Mouse (Mus musculus): ENCODE data around the gene Tmco4. TPM values are rescaled to one million over a fixed set of nuclear protein-coding genes. Genes with fewer than 3 reads are reported as not detected.

The Tmco4 gene
- polyA plus RNA-seq, 1 experiment from 2014 or later: 12.7 TPM

GRCm38 (mm10) chr4:139068287-139068686, 95.6 kb downstream of the Tmco4 start:
- Histone ChIP-seq H3K9me3 (replicated peaks; ENCODE audit: control insufficient read depth, low read length) (no peaks in the 10 kb centered on the region), H3K36me3 (ENCODE audit: control insufficient read depth, insufficient read depth, low read length) (no peaks in the 10 kb centered on the region), H3K4me2 (ENCODE audit: low read depth, low read length) (no peak overlapping the region), H3K27ac (ENCODE audit: low read length) (no peak overlapping the region), H3K4me3 (replicated peaks; ENCODE audit: low read length) (no peak overlapping the region), H3K4me1 (ENCODE audit: control insufficient read depth, insufficient read depth, low read length) (no peaks in the 10 kb centered on the region), H3K27me3 (ENCODE audit: control insufficient read depth, insufficient read depth, low read length) (peaks cover 9% of the 10 kb centered on the region), H3K9ac (ENCODE audit: low read length) (no peak overlapping the region)
- ATAC-seq (ENCODE audit: insufficient read depth, low FRiP score): no peak
- 29% methylated on average over 4 of the region's 4 CpGs for WGBS

- Histone ChIP-seq H3K4me3 (replicated peaks; ENCODE audit: low read length) (no peak overlapping the region), H3K27ac (ENCODE audit: low read length) (no peak overlapping the region), H3K36me3 (ENCODE audit: control insufficient read depth, insufficient read depth, low read length) (no peaks in the 10 kb centered on the region), H3K9ac (ENCODE audit: low read length) (no peak overlapping the region), H3K27me3 (ENCODE audit: control insufficient read depth, insufficient read depth, low read length) (peaks cover 46% of the 10 kb centered on the region), H3K9me3 (replicated peaks; ENCODE audit: control insufficient read depth, low read length) (no peaks in the 10 kb centered on the region), H3K4me2 (ENCODE audit: low read depth, low read length) (peak overlapping the region; percentile 93), H3K4me1 (ENCODE audit: control insufficient read depth, insufficient read depth, low read length) (peaks cover 11% of the 10 kb centered on the region)
- 23% methylated on average over 29 of the region's 29 CpGs for WGBS
- ATAC-seq (ENCODE audit: insufficient read depth, low FRiP score): no peak
These were observed 101.4 kb downstream of the Tmco4 start for GRCm38 (mm10) chr4:139074060-139074459.

- H3K4me2 ChIP-seq (ENCODE audit: low read depth, low read length): peak within 1 kb of the TSS; percentile 93
- H3K9ac ChIP-seq (ENCODE audit: low read length): peak within 1 kb of the TSS; percentile 67
- peaks cover 11% of the 10 kb centered on the region for H3K4me1 ChIP-seq (ENCODE audit: control insufficient read depth, insufficient read depth, low read length)
- no peak for ATAC-seq (ENCODE audit: insufficient read depth, low FRiP score)
- WGBS: under 1% methylated on average over 69 of the region's 77 CpGs
- H3K27me3 ChIP-seq (ENCODE audit: control insufficient read depth, insufficient read depth, low read length): peaks cover 46% of the 10 kb centered on the region
- no peaks in the 10 kb centered on the region for H3K9me3 ChIP-seq (replicated peaks; ENCODE audit: control insufficient read depth, low read length)
- H3K4me3 ChIP-seq (replicated peaks; ENCODE audit: low read length): peak within 1 kb of the TSS; percentile 53
- no peak within 1 kb of the TSS for H3K27ac ChIP-seq (ENCODE audit: low read length)
- H3K36me3 ChIP-seq (ENCODE audit: control insufficient read depth, insufficient read depth, low read length): no peaks in the 10 kb centered on the region
These were observed 102.5 kb downstream of the Tmco4 start, which contains the start of gene Htr6 for GRCm38 (mm10) chr4:139075041-139075711. Gene Htr6, minus strand, starts transcription at chr4:139075570.

- ATAC-seq (ENCODE audit: insufficient read depth, low FRiP score): no peak
- H3K36me3 ChIP-seq (ENCODE audit: control insufficient read depth, insufficient read depth, low read length): no peaks in the 10 kb centered on the region
- H3K27me3 ChIP-seq (ENCODE audit: control insufficient read depth, insufficient read depth, low read length): peaks cover 46% of the 10 kb centered on the region
- no peak overlapping the region for H3K9ac ChIP-seq (ENCODE audit: low read length)
- no peaks in the 10 kb centered on the region for H3K9me3 ChIP-seq (replicated peaks; ENCODE audit: control insufficient read depth, low read length)
- peaks cover 11% of the 10 kb centered on the region for H3K4me1 ChIP-seq (ENCODE audit: control insufficient read depth, insufficient read depth, low read length)
- no peak overlapping the region for H3K4me3 ChIP-seq (replicated peaks; ENCODE audit: low read length)
- WGBS: 19% methylated on average over 5 of the region's 5 CpGs
- no peak overlapping the region for H3K4me2 ChIP-seq (ENCODE audit: low read depth, low read length)
- H3K27ac ChIP-seq (ENCODE audit: low read length): no peak overlapping the region
These were observed 103.2 kb downstream of the Tmco4 start for GRCm38 (mm10) chr4:139075915-139076314.

- Histone ChIP-seq H3K4me2 (ENCODE audit: low read depth, low read length) (no peak overlapping the region), H3K27ac (ENCODE audit: low read length) (no peak overlapping the region), H3K9ac (ENCODE audit: low read length) (no peak overlapping the region), H3K4me3 (replicated peaks; ENCODE audit: low read length) (no peak overlapping the region), H3K36me3 (ENCODE audit: control insufficient read depth, insufficient read depth, low read length) (no peaks in the 10 kb centered on the region), H3K9me3 (replicated peaks; ENCODE audit: control insufficient read depth, low read length) (no peaks in the 10 kb centered on the region), H3K4me1 (ENCODE audit: control insufficient read depth, insufficient read depth, low read length) (peaks cover 19% of the 10 kb centered on the region), H3K27me3 (ENCODE audit: control insufficient read depth, insufficient read depth, low read length) (peaks cover 36% of the 10 kb centered on the region)
- 40% methylated on average over 2 of the region's 2 CpGs for whole genome bisulfite sequencing
- no peak for ATAC-seq (ENCODE audit: insufficient read depth, low FRiP score)
These were observed 105.6 kb downstream of the Tmco4 start for GRCm38 (mm10) chr4:139078313-139078712.

- H3K9ac ChIP-seq (ENCODE audit: low read length): no peak overlapping the region
- H3K36me3 ChIP-seq (ENCODE audit: control insufficient read depth, insufficient read depth, low read length): no peaks in the 10 kb centered on the region
- H3K4me2 ChIP-seq (ENCODE audit: low read depth, low read length): no peak overlapping the region
- WGBS: 17% methylated on average over 4 of the region's 4 CpGs
- H3K27me3 ChIP-seq (ENCODE audit: control insufficient read depth, insufficient read depth, low read length): peaks cover 32% of the 10 kb centered on the region
- peaks cover 22% of the 10 kb centered on the region for H3K4me1 ChIP-seq (ENCODE audit: control insufficient read depth, insufficient read depth, low read length)
- H3K27ac ChIP-seq (ENCODE audit: low read length): no peak overlapping the region
- no peaks in the 10 kb centered on the region for H3K9me3 ChIP-seq (replicated peaks; ENCODE audit: control insufficient read depth, low read length)
- ATAC-seq (ENCODE audit: insufficient read depth, low FRiP score): no peak
- no peak overlapping the region for H3K4me3 ChIP-seq (replicated peaks; ENCODE audit: low read length)
These were observed 106.0 kb downstream of the Tmco4 start for GRCm38 (mm10) chr4:139078726-139079125.

GRCm38 (mm10) chr4:139079439-139079838, 106.8 kb downstream of the Tmco4 start:
- no peaks in the 10 kb centered on the region for H3K36me3 ChIP-seq (ENCODE audit: control insufficient read depth, insufficient read depth, low read length)
- WGBS: 80% methylated on average over 11 of the region's 11 CpGs

GRCm38 (mm10) chr4:139080259-139080658, 107.6 kb downstream of the Tmco4 start:
- Histone ChIP-seq H3K4me1 (ENCODE audit: control insufficient read depth, insufficient read depth, low read length) (peaks cover 14% of the 10 kb centered on the region), H3K9me3 (replicated peaks; ENCODE audit: control insufficient read depth, low read length) (no peaks in the 10 kb centered on the region), H3K36me3 (ENCODE audit: control insufficient read depth, insufficient read depth, low read length) (no peaks in the 10 kb centered on the region), H3K4me3 (replicated peaks; ENCODE audit: low read length) (no peak overlapping the region), H3K27me3 (ENCODE audit: control insufficient read depth, insufficient read depth, low read length) (peaks cover 17% of the 10 kb centered on the region), H3K27ac (ENCODE audit: low read length) (no peak overlapping the region), H3K9ac (ENCODE audit: low read length) (no peak overlapping the region), H3K4me2 (ENCODE audit: low read depth, low read length) (no peak overlapping the region)
- 91% methylated on average over 7 of the region's 7 CpGs for WGBS
- no peak for ATAC-seq (ENCODE audit: insufficient read depth, low FRiP score)

More at GRCm38 (mm10) chr4:139079439-139079838, 106.8 kb downstream of the Tmco4 start:
- H3K27me3 ChIP-seq (ENCODE audit: control insufficient read depth, insufficient read depth, low read length): peaks cover 25% of the 10 kb centered on the region
- no peak for ATAC-seq (ENCODE audit: insufficient read depth, low FRiP score)
- no peak overlapping the region for H3K27ac ChIP-seq (ENCODE audit: low read length)
- no peak overlapping the region for H3K9ac ChIP-seq (ENCODE audit: low read length)
- peaks cover 21% of the 10 kb centered on the region for H3K4me1 ChIP-seq (ENCODE audit: control insufficient read depth, insufficient read depth, low read length)
- no peak overlapping the region for H3K4me2 ChIP-seq (ENCODE audit: low read depth, low read length)
- no peak overlapping the region for H3K4me3 ChIP-seq (replicated peaks; ENCODE audit: low read length)
- H3K9me3 ChIP-seq (replicated peaks; ENCODE audit: control insufficient read depth, low read length): no peaks in the 10 kb centered on the region

GRCm38 (mm10) chr4:139081270-139081931, 108.7 kb downstream of the Tmco4 start:
- no peak for ATAC-seq (ENCODE audit: insufficient read depth, low FRiP score)
- Histone ChIP-seq H3K27ac (ENCODE audit: low read length) (no peak overlapping the region), H3K9me3 (replicated peaks; ENCODE audit: control insufficient read depth, low read length) (no peaks in the 10 kb centered on the region), H3K4me1 (ENCODE audit: control insufficient read depth, insufficient read depth, low read length) (peaks cover 11% of the 10 kb centered on the region), H3K4me3 (replicated peaks; ENCODE audit: low read length) (no peak overlapping the region), H3K9ac (ENCODE audit: low read length) (no peak overlapping the region), H3K27me3 (ENCODE audit: control insufficient read depth, insufficient read depth, low read length) (peaks cover 5% of the 10 kb centered on the region), H3K4me2 (ENCODE audit: low read depth, low read length) (no peak overlapping the region), H3K36me3 (ENCODE audit: control insufficient read depth, insufficient read depth, low read length) (no peaks in the 10 kb centered on the region)
- WGBS: 77% methylated on average over 18 of the region's 18 CpGs

Measured in stomach, embryonic 16.5 days (tissue).